Mouse (Mus musculus) forebrain, embryonic 14.5 days (tissue): Measurements from ENCODE around the gene Syne1. TPM values are rescaled to one million over a fixed set of nuclear protein-coding genes. Genes with fewer than 3 reads are reported as not detected.

Experiments
- ATAC-seq: fragments of 200-750 bp; cut with Nextera tagmentation; 2 replicates; pipeline ENCODE4 v1.8.0; 2017; ENCODE audit warnings: mild to moderate bottlenecking, moderate library complexity
- DNase-seq: peaks from one replicate; pipeline ENCODE4 v3.0.0-alpha.2; 2015; ENCODE audit warnings: low spot score
- H3K27ac ChIP-seq: fragments of 300-500 bp; sonication (generic); 2 replicates; pipeline ENCODE4 v1.5.1; 2014; ENCODE audit warnings: low read depth, mild to moderate bottlenecking, control low read depth, low read length, moderate library complexity
- H3K27me3 ChIP-seq: fragments of 300-500 bp; sonication (generic); replicated peaks from 2 replicates; pipeline ENCODE4 v1.6.1; 2014; ENCODE audit warnings: low read length, control low read depth, mixed read lengths; ENCODE audit not compliant: control insufficient read depth, insufficient read depth
- H3K36me3 ChIP-seq: fragments of 300-500 bp; sonication (generic); 2 replicates; pipeline ENCODE4 v1.6.1; 2014; ENCODE audit warnings: low read length, control low read depth; ENCODE audit not compliant: control insufficient read depth, insufficient read depth
- H3K4me1 ChIP-seq: fragments of 300-500 bp; sonication (generic); 2 replicates; pipeline ENCODE4 v1.6.1; 2014; ENCODE audit warnings: antibody characterized with exemption, low read length, control low read depth; ENCODE audit not compliant: control insufficient read depth, insufficient read depth
- H3K4me2 ChIP-seq: fragments of 300-500 bp; sonication (generic); 2 replicates; pipeline ENCODE4 v1.6.1; 2014; ENCODE audit warnings: mild to moderate bottlenecking, control low read depth, low read length
- H3K4me3 ChIP-seq: fragments of 300-500 bp; sonication (generic); 2 replicates; pipeline ENCODE4 v1.5.1; 2014; ENCODE audit warnings: low read depth, low read length, control low read depth
- H3K9ac ChIP-seq: fragments of 300-500 bp; sonication (generic); 2 replicates; pipeline ENCODE4 v1.6.1; 2014; ENCODE audit warnings: mild to moderate bottlenecking, low read length, control low read depth, moderate library complexity
- H3K9me3 ChIP-seq: fragments of 300-500 bp; sonication (generic); replicated peaks from 2 replicates; pipeline ENCODE4 v1.6.1; 2016; ENCODE audit warnings: low read length, control low read depth, mixed read lengths; ENCODE audit not compliant: control insufficient read depth
- WGBS: fragments of 180-500 bp; shearing (Covaris S2); extraction: QIAGEN DNeasy Blood & Tissue Kit; methylation state at CpG from one replicate; pipeline ENCODE4 v1.1.7; 2014; 5-methylcytosine and 5-hydroxymethylcytosine counted together
- polyA plus RNA-seq: library from polyadenylated mRNA; unstranded; fragments of >200 nt; fragmentation: Nextera tagmentation; extraction: Ambion mirVana; gene quantifications from 2 replicates; pipeline ENCODE4 v1.2.1, GENCODE M21; 2014

The Syne1 gene
- polyA plus RNA-seq, 1 experiment from 2014 or later, result 3.4 TPM

GRCm38 (mm10) chr10:5067113-5067512 is 484.2 kb downstream of the Syne1 start:
- H3K27me3 ChIP-seq, result no peaks in the 10 kb centered on the region
- no peaks in the 10 kb centered on the region for H3K36me3 ChIP-seq
- no peak for DNase-seq
- H3K27ac ChIP-seq, result no peak overlapping the region
- no peak overlapping the region for H3K4me3 ChIP-seq
- H3K9ac ChIP-seq, result no peak overlapping the region
- no peak overlapping the region for H3K4me2 ChIP-seq
- ATAC-seq, result no peak
- WGBS, result 86% methylated on average over 3 of the region's 3 CpGs
- H3K9me3 ChIP-seq, result no peaks in the 10 kb centered on the region
- H3K4me1 ChIP-seq, result no peaks in the 10 kb centered on the region

- no peaks in the 10 kb centered on the region for H3K36me3 ChIP-seq
- no peaks in the 10 kb centered on the region for H3K4me1 ChIP-seq
- no peaks in the 10 kb centered on the region for H3K9me3 ChIP-seq
- no peaks in the 10 kb centered on the region for H3K27me3 ChIP-seq
- no peak overlapping the region for H3K4me2 ChIP-seq
- DNase-seq, result no peak
- WGBS, result 78% methylated on average over 2 of the region's 2 CpGs
- ATAC-seq, result no peak
- no peak overlapping the region for H3K4me3 ChIP-seq
- no peak overlapping the region for H3K9ac ChIP-seq
- no peak overlapping the region for H3K27ac ChIP-seq
These were observed 491.3 kb downstream of the Syne1 start for GRCm38 (mm10) chr10:5059983-5060382.

- H3K27me3 ChIP-seq, result no peaks in the 10 kb centered on the region
- no peak overlapping the region for H3K4me3 ChIP-seq
- H3K36me3 ChIP-seq, result no peaks in the 10 kb centered on the region
- no peak overlapping the region for H3K4me2 ChIP-seq
- H3K4me1 ChIP-seq, result no peaks in the 10 kb centered on the region
- ATAC-seq, result no peak
- H3K9me3 ChIP-seq, result no peaks in the 10 kb centered on the region
- no peak overlapping the region for H3K9ac ChIP-seq
- 83% methylated on average over 2 of the region's 2 CpGs for WGBS
- H3K27ac ChIP-seq, result no peak overlapping the region
- no peak for DNase-seq
These were observed 492.4 kb downstream of the Syne1 start for GRCm38 (mm10) chr10:5058876-5059275.

- DNase-seq (no peak), ATAC-seq (no peak)
- H3K4me1 ChIP-seq, result no peaks in the 10 kb centered on the region
- no peak overlapping the region for H3K9ac ChIP-seq
- no peak overlapping the region for H3K4me3 ChIP-seq
- no peak overlapping the region for H3K4me2 ChIP-seq
- H3K9me3 ChIP-seq, result no peaks in the 10 kb centered on the region
- H3K36me3 ChIP-seq, result no peaks in the 10 kb centered on the region
- no peak overlapping the region for H3K27ac ChIP-seq
- WGBS, result 96% methylated on average over 15 of the region's 15 CpGs
- no peaks in the 10 kb centered on the region for H3K27me3 ChIP-seq
These were observed 493.6 kb downstream of the Syne1 start for GRCm38 (mm10) chr10:5057661-5058060.

GRCm38 (mm10) chr10:5056940-5057339 is 494.3 kb downstream of the Syne1 start:
- H3K9ac ChIP-seq, result no peak overlapping the region
- no peaks in the 10 kb centered on the region for H3K36me3 ChIP-seq
- no peak for ATAC-seq
- no peaks in the 10 kb centered on the region for H3K27me3 ChIP-seq
- 69% methylated on average over 3 of the region's 3 CpGs for WGBS
- H3K4me3 ChIP-seq, result no peak overlapping the region
- no peak for DNase-seq
- no peaks in the 10 kb centered on the region for H3K9me3 ChIP-seq
- no peaks in the 10 kb centered on the region for H3K4me1 ChIP-seq
- no peak overlapping the region for H3K4me2 ChIP-seq
- no peak overlapping the region for H3K27ac ChIP-seq

GRCm38 (mm10) chr10:5056243-5056735 is 495.0 kb downstream of the Syne1 start:
- no peaks in the 10 kb centered on the region for H3K27me3 ChIP-seq
- DNase-seq (no peak), ATAC-seq (no peak)
- H3K4me1 ChIP-seq, result no peaks in the 10 kb centered on the region
- H3K9me3 ChIP-seq, result no peaks in the 10 kb centered on the region
- no peak overlapping the region for H3K9ac ChIP-seq
- H3K36me3 ChIP-seq, result no peaks in the 10 kb centered on the region
- WGBS, result 42% methylated on average over 10 of the region's 10 CpGs
- H3K4me2 ChIP-seq, result no peak overlapping the region
- no peak overlapping the region for H3K4me3 ChIP-seq
- no peak overlapping the region for H3K27ac ChIP-seq

GRCm38 (mm10) chr10:5045671-5046070 is 505.6 kb downstream of the Syne1 start:
- DNase-seq (no peak), ATAC-seq (no peak)
- no peaks in the 10 kb centered on the region for H3K4me1 ChIP-seq

GRCm38 (mm10) chr10:5045213-5045612 is 506.1 kb downstream of the Syne1 start:
- no peak overlapping the region for H3K4me3 ChIP-seq
- 86% methylated on average over 7 of the region's 7 CpGs for WGBS
- no peaks in the 10 kb centered on the region for H3K9me3 ChIP-seq
- H3K27me3 ChIP-seq, result no peaks in the 10 kb centered on the region
- no peak overlapping the region for H3K4me2 ChIP-seq
- H3K27ac ChIP-seq, result no peak overlapping the region
- ATAC-seq (no peak), DNase-seq (no peak)
- no peak overlapping the region for H3K9ac ChIP-seq
- no peaks in the 10 kb centered on the region for H3K36me3 ChIP-seq
- no peaks in the 10 kb centered on the region for H3K4me1 ChIP-seq

More at GRCm38 (mm10) chr10:5045671-5046070, 505.6 kb downstream of the Syne1 start:
- Histone ChIP-seq H3K4me2 (no peak overlapping the region), H3K36me3 (no peaks in the 10 kb centered on the region), H3K4me3 (no peak overlapping the region), H3K27me3 (no peaks in the 10 kb centered on the region), H3K27ac (no peak overlapping the region), H3K9me3 (no peaks in the 10 kb centered on the region), H3K9ac (no peak overlapping the region)
- WGBS, result 85% methylated on average over 5 of the region's 5 CpGs

GRCm38 (mm10) chr10:5044481-5044880 is 506.8 kb downstream of the Syne1 start:
- Histone ChIP-seq H3K9ac (no peak overlapping the region), H3K4me1 (no peaks in the 10 kb centered on the region), H3K27ac (no peak overlapping the region), H3K36me3 (no peaks in the 10 kb centered on the region), H3K9me3 (no peaks in the 10 kb centered on the region), H3K4me3 (no peak overlapping the region), H3K4me2 (no peak overlapping the region), H3K27me3 (no peaks in the 10 kb centered on the region)
- 90% methylated on average over 8 of the region's 8 CpGs for WGBS
- DNase-seq (no peak), ATAC-seq (no peak)
